Mouse (Mus musculus) left cerebral cortex, adult 2 months (tissue): ENCODE data around the gene Gm11595. TPM values are rescaled to one million over a fixed set of nuclear protein-coding genes. Genes with fewer than 3 reads are reported as not detected.
"Not testable (repeated sequence)": the region's sequence is repeated elsewhere in the genome, so short reads cannot be mapped to it uniquely, and the experiment has no call there.

Experiments
- DNase-seq, 2 experiments: peaks; one replicate each; pipeline ENCODE4 v3.0.0; 2021 to 2022; ENCODE audit warnings: low spot score in 2 of 2, mixed read lengths in 1 of 2; ENCODE audit errors: extremely low spot score in 1 of 2
- H3K27ac ChIP-seq: fragments of 200-600 bp; 2 replicates; pipeline ENCODE4 v1.8.1; 2022
- H3K4me3 ChIP-seq: fragments of 200-600 bp; 2 replicates; pipeline ENCODE4 v1.8.1; 2022
- CTCF ChIP-seq: fragments of 200-600 bp; IDR thresholded peaks from 2 replicates; pipeline ENCODE4 v1.8.1; 2022; ENCODE audit warnings: antibody characterized with exemption, mild to moderate bottlenecking, moderate library complexity
- intact Hi-C: fragments of 180-260 bp; cut with DNase I; formaldehyde crosslinking; loops from one replicate; pipeline ENCODE4 v1.15.1; 2025
- long read RNA-seq, 2 experiments: library from polyadenylated mRNA; stranded (forward); transcript quantifications; one replicate each; pipeline ENCODE4 v2.0.0; 2021; ENCODE audit warnings: borderline mapping rate in 2 of 2
- total RNA-seq, 2 experiments: library from RNA; stranded (reverse); gene quantifications; 2 replicates each; pipeline ENCODE4 v1.2.3; 2021

The Gm11595 gene
- total RNA-seq = not detected
- long read RNA-seq, experiment 1 = 0 reads
- long read RNA-seq, experiment 2 = 0 reads

GRCm38 (mm10) chr11:99772813-99773212 lies at the start of gene Gm11595:
Gene Gm11595 (minus strand): TSS chr11:99772913.
- intact Hi-C loops, H3K27ac ChIP-seq, H3K4me3 ChIP-seq, DNase-seq: not testable (repeated sequence)

GRCm38 (mm10) chr11:99815566-99815965 lies 42.9 kb upstream of the Gm11595 start, which contains the start of gene Gm11564:
Gene Gm11564 (minus strand): TSS chr11:99815666.
- H3K27ac ChIP-seq, H3K4me3 ChIP-seq, intact Hi-C loops, DNase-seq: not testable (repeated sequence)

- H3K27ac ChIP-seq, DNase-seq, intact Hi-C loops, H3K4me3 ChIP-seq: not testable (repeated sequence)
Observed at GRCm38 (mm10) chr11:99809792-99810191, 37.1 kb upstream of the Gm11595 start, which contains the start of gene Krtap4-13. Gene Krtap4-13 (minus strand): TSS chr11:99809892.

GRCm38 (mm10) chr11:99804346-99804745 lies 31.6 kb upstream of the Gm11595 start, which contains the start of gene Gm11554:
Gene Gm11554 (minus strand): TSS chr11:99804446.
- DNase-seq, H3K4me3 ChIP-seq, intact Hi-C loops, H3K27ac ChIP-seq: not testable (repeated sequence)

- intact Hi-C loops, H3K27ac ChIP-seq, DNase-seq, H3K4me3 ChIP-seq: not testable (repeated sequence)
Observed at GRCm38 (mm10) chr11:99798832-99799231, 26.1 kb upstream of the Gm11595 start, which contains the start of gene Gm11569. Gene Gm11569 (minus strand): TSS chr11:99798932.

GRCm38 (mm10) chr11:99793367-99793766 lies 20.7 kb upstream of the Gm11595 start, which contains the start of gene Gm11596:
Gene Gm11596 (minus strand): TSS chr11:99793467.
- TF ChIP-seq CTCF = no peak
- Histone ChIP-seq H3K4me3 (no peak within 1 kb of the TSS), H3K27ac (no peak within 1 kb of the TSS)
- intact Hi-C loops = no loop called here
- no peak for DNase-seq

- H3K27ac ChIP-seq, intact Hi-C loops, H3K4me3 ChIP-seq, DNase-seq: not testable (repeated sequence)
Observed at GRCm38 (mm10) chr11:99784900-99785299, 12.2 kb upstream of the Gm11595 start, which contains the start of gene Krtap4-9. Gene Krtap4-9 (plus strand): TSS chr11:99785200.

GRCm38 (mm10) chr11:99780604-99781003 lies 7.9 kb upstream of the Gm11595 start, which contains the start of gene Krtap4-8:
Gene Krtap4-8 (minus strand): TSS chr11:99780704.
- intact Hi-C loops = no loop called here
- H3K27ac ChIP-seq = no peak within 1 kb of the TSS
- no peak within 1 kb of the TSS for H3K4me3 ChIP-seq
- no peak for TF ChIP-seq CTCF
- DNase-seq = no peak

GRCm38 (mm10) chr11:99778401-99778800 lies 5.7 kb upstream of the Gm11595 start:
- Histone ChIP-seq H3K27ac (no peak overlapping the region), H3K4me3 (no peak overlapping the region)
- intact Hi-C loops = no loop called here
- TF ChIP-seq CTCF = no peak
- DNase-seq = no peak

GRCm38 (mm10) chr11:99768410-99768809 lies 4.3 kb downstream of the Gm11595 start:
- intact Hi-C loops = no loop called here
- no peak overlapping the region for H3K4me3 ChIP-seq
- H3K27ac ChIP-seq = no peak overlapping the region
- no peak for DNase-seq
- no peak for TF ChIP-seq CTCF

- Histone ChIP-seq H3K4me3 (no peak overlapping the region), H3K27ac (no peak overlapping the region)
- DNase-seq = no peak
- TF ChIP-seq CTCF = no peak
- intact Hi-C loops = no loop called here
Observed at GRCm38 (mm10) chr11:99758877-99759276, 13.8 kb downstream of the Gm11595 start.

GRCm38 (mm10) chr11:99743985-99744384 lies 28.7 kb downstream of the Gm11595 start:
- no peak overlapping the region for H3K4me3 ChIP-seq
- intact Hi-C loops = no loop called here
- no peak for TF ChIP-seq CTCF
- no peak for DNase-seq
- H3K27ac ChIP-seq = no peak overlapping the region

- Histone ChIP-seq H3K27ac (no peak within 1 kb of the TSS), H3K4me3 (no peak within 1 kb of the TSS)
- TF ChIP-seq CTCF = no peak
- no peak for DNase-seq
- intact Hi-C loops = no loop called here
Observed at GRCm38 (mm10) chr11:99734190-99734589, 38.5 kb downstream of the Gm11595 start, which contains the start of gene Gm14180. Gene Gm14180 (minus strand): TSS chr11:99734290.
